Mouse (Mus musculus): ENCODE measurements around the gene Hist1h3d.

Hist1h3d gene

GRCm38 (mm10) chr13:23622175-23622671 is 46.7 kb downstream of the Hist1h3d start, which contains the start of gene Hist1h1e:
Hist1h1e (minus strand) TSS chr13:23622558.
- DNase-seq (ENCODE audit: low spot score) = peak; percentile 93

GRCm38 (mm10) chr13:23622861-23623450 is 47.4 kb downstream of the Hist1h3d start:
- DNase-seq (ENCODE audit: low spot score) = no peak

Data from yolk sac, embryonic 10.5 days (tissue).